Mouse (Mus musculus) liver, embryonic 14.5 days (tissue): ENCODE results near the gene Bcl2l11. TPM values are rescaled to one million over a fixed set of nuclear protein-coding genes. Genes with fewer than 3 reads are reported as not detected.
"Not testable (repeated sequence)": the region's sequence is repeated elsewhere in the genome, so short reads cannot be mapped to it uniquely, and the experiment has no call there.

Experiments
- ATAC-seq: fragments of 200-750 bp; cut with Nextera tagmentation; 2 replicates; pipeline ENCODE4 v1.8.0; 2017; ENCODE audit warnings: moderate number of reproducible peaks, mild to moderate bottlenecking, moderate library complexity; ENCODE audit not compliant: insufficient read depth
- DNase-seq, 3 experiments: peaks; one replicate each; pipeline ENCODE4 v3.0.0-alpha.2; 2012 to 2013; ENCODE audit warnings: low read depth in 3 of 3, low spot score in 3 of 3
- H3K27ac ChIP-seq: fragments of 300-500 bp; sonication (generic); 2 replicates; pipeline ENCODE4 v1.5.1; 2014; ENCODE audit warnings: moderate library complexity, mild to moderate bottlenecking, control low read depth, inconsistent platforms
- H3K27me3 ChIP-seq: fragments of 300-500 bp; sonication (generic); 2 replicates; pipeline ENCODE4 v1.6.1; 2014; ENCODE audit warnings: mild to moderate bottlenecking, low read length, moderate library complexity; ENCODE audit not compliant: control insufficient read depth, insufficient read depth
- H3K36me3 ChIP-seq: fragments of 300-500 bp; sonication (generic); replicated peaks from 2 replicates; pipeline ENCODE4 v1.6.1; 2014; ENCODE audit warnings: low read depth; ENCODE audit not compliant: control insufficient read depth, insufficient read depth
- H3K4me1 ChIP-seq, 2 experiments: fragments of 200-500 bp in 1 of 2; fragments of 300-500 bp in 1 of 2; sonication (generic) in 1 of 2; replicated peaks; 2 replicates each; pipeline ENCODE4 v1.6.1; 2012 to 2014; ENCODE audit warnings: antibody characterized with exemption in 1 of 2, inconsistent platforms in 1 of 2, low read length in 1 of 2; ENCODE audit not compliant: control insufficient read depth in 2 of 2, insufficient read depth in 2 of 2
- H3K4me2 ChIP-seq: fragments of 300-500 bp; sonication (generic); 2 replicates; pipeline ENCODE4 v1.6.1; 2014; ENCODE audit warnings: low read depth, mild to moderate bottlenecking, control low read depth, moderate library complexity
- H3K4me3 ChIP-seq, 2 experiments: fragments of 200-500 bp in 1 of 2; fragments of 300-500 bp in 1 of 2; sonication (generic) in 1 of 2; 2 replicates each; pipeline ENCODE4 v1.5.1; 2012 to 2014; ENCODE audit warnings: low read depth in 2 of 2, low read length in 2 of 2, mild to moderate bottlenecking in 2 of 2, control low read depth in 1 of 2, inconsistent platforms in 1 of 2, moderate library complexity in 1 of 2; ENCODE audit not compliant: insufficient read depth in 1 of 2
- H3K9ac ChIP-seq: fragments of 300-500 bp; sonication (generic); replicated peaks from 2 replicates; pipeline ENCODE4 v1.6.1; 2014; ENCODE audit warnings: mild to moderate bottlenecking, control low read depth, moderate library complexity
- H3K9me3 ChIP-seq: fragments of 300-500 bp; sonication (generic); 2 replicates; pipeline ENCODE4 v1.6.1; 2016; ENCODE audit warnings: low read length, mixed read lengths; ENCODE audit not compliant: control insufficient read depth
- CTCF ChIP-seq: IDR thresholded peaks from 2 replicates; pipeline ENCODE4 v1.5.1; 2016; ENCODE audit warnings: antibody characterized with exemption, low read depth, control low read depth
- EP300 ChIP-seq: IDR thresholded peaks from 2 replicates; pipeline ENCODE4 v1.6.1; 2016; ENCODE audit warnings: antibody characterized with exemption, low read depth
- WGBS: fragments of 180-500 bp; shearing (Covaris S2); extraction: QIAGEN DNeasy Blood & Tissue Kit; methylation state at CpG from one replicate; pipeline ENCODE4 v1.1.7; 2014; ENCODE audit not compliant: insufficient replicate concordance; 5-methylcytosine and 5-hydroxymethylcytosine counted together
- polyA plus RNA-seq, 2 experiments: library from polyadenylated mRNA; depleted of rRNA in 1 of 2; stranded (reverse) in 1 of 2; unstranded in 1 of 2; fragments of >200 nt; fragmentation: Nextera tagmentation in 1 of 2; extraction: Ambion mirVana in 1 of 2; gene quantifications; 2 replicates each; pipeline versions ENCODE4 v1.2.1 to v1.2.3; 2012 to 2014

Bcl2l11 gene
- polyA plus RNA-seq, 2 experiments = 3.3 to 4.5 TPM

- Histone ChIP-seq H3K36me3 (no peaks in the 10 kb centered on the region), H3K27me3 (no peaks in the 10 kb centered on the region), H3K27ac (no peak overlapping the region), H3K4me2 (no peak overlapping the region), H3K4me3 (no peak overlapping the region), H3K4me1 (peaks cover 0 to 7% of the 10 kb centered on the region in 2 experiments; a peak in 2 of 4 replicates), H3K9ac (no peak overlapping the region), H3K9me3 (no peaks in the 10 kb centered on the region)
- no peak for ATAC-seq
- DNase-seq = no peak
- WGBS = 45% methylated on average over 1 of the region's 1 CpGs
- TF ChIP-seq EP300 (no peak), CTCF (no peak)
Measured at GRCm38 (mm10) chr2:128095270-128095669, 30.6 kb upstream of the Bcl2l11 start.

DNA sequence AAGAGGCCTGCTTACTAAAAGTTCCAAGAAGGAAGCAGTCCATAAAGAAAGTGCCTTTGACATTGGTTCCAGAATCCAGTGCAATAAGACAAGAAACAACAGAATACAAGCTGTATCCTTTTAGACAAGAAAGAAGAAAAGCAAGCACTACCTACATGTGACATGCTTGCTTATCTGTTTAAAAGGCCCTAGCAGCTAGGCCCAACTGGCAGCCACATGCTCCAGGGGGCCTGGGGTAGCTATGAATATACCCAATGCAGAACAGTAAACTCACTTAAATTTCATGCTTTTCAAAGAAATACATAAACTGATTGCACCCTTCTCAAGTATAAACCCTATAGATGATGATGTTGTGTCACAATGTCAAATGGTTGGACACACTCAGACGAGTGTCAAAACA, 29.8 kb upstream of the Bcl2l11 start:
- no peak overlapping the region for H3K4me3 ChIP-seq
- no peaks in the 10 kb centered on the region for H3K27me3 ChIP-seq
- H3K4me2 ChIP-seq = no peak overlapping the region
- H3K4me1 ChIP-seq = peaks cover 0 to 7% of the 10 kb centered on the region in 2 experiments; a peak in 2 of 4 replicates
- no peaks in the 10 kb centered on the region for H3K36me3 ChIP-seq
- ATAC-seq (no peak), DNase-seq (no peak)
- H3K9ac ChIP-seq = no peak overlapping the region
- H3K27ac ChIP-seq = no peak overlapping the region
- WGBS = 51% methylated on average over 1 of the region's 1 CpGs
- no peaks in the 10 kb centered on the region for H3K9me3 ChIP-seq
- TF ChIP-seq CTCF (no peak), EP300 (no peak)

DNA sequence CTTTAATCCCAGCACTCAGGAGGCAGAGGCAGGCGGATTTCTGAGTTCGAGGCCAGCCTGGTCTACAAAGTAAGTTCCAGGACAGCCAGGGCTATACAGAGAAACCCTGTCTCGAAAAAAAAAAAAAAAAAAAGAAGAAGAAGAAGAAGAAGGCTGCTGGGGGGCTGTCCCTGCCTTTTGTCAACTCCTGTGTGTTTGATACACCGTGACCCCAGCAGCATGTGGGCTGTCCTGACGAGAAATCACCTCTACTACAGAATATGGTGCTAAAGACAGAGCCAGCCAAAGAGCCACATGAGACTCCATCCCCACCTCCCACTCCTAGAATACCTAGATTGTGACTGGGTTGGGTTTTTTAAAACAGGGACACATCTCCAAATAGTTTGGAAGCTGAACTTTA, 27.7 kb upstream of the Bcl2l11 start:
- not testable (repeated sequence) for H3K4me2 ChIP-seq, H3K9ac ChIP-seq, DNase-seq, H3K27me3 ChIP-seq, H3K27ac ChIP-seq, H3K4me1 ChIP-seq, H3K4me3 ChIP-seq, H3K36me3 ChIP-seq, H3K9me3 ChIP-seq, ATAC-seq
- 51% methylated on average over 5 of the region's 5 CpGs for WGBS

DNA sequence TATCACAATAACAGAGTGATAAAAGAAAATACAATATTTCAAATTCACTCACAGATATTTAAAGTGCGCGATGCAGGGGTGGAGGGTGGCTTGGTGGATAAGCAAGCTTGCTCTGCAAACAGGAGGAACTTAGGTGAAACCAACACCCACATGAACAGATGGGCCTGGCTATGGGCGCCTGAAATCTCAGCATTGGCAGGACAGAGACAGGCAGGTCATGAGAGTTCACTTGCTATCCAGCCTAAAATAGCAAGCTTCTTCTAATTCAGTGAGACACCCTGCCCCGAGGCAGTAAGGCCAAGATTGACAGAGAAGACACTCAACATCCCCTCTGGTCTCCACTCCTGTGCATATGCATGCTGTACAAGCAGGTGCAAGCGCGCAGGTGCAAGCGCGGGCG, 23.8 kb upstream of the Bcl2l11 start:
- no peak overlapping the region for H3K27ac ChIP-seq
- no peak for DNase-seq
- no peaks in the 10 kb centered on the region for H3K9me3 ChIP-seq
- H3K27me3 ChIP-seq = no peaks in the 10 kb centered on the region
- no peak for ATAC-seq
- no peak overlapping the region for H3K4me3 ChIP-seq
- WGBS = 77% methylated on average over 9 of the region's 9 CpGs
- 0 out of 4 replicates have a peak, but pooled peaks cover 0 to 2% of the 10 kb centered on the region in 2 experiments for H3K4me1 ChIP-seq
- TF ChIP-seq CTCF (no peak), EP300 (no peak)
- H3K9ac ChIP-seq = no peak overlapping the region
- H3K36me3 ChIP-seq = no peaks in the 10 kb centered on the region
- H3K4me2 ChIP-seq = no peak overlapping the region

DNA sequence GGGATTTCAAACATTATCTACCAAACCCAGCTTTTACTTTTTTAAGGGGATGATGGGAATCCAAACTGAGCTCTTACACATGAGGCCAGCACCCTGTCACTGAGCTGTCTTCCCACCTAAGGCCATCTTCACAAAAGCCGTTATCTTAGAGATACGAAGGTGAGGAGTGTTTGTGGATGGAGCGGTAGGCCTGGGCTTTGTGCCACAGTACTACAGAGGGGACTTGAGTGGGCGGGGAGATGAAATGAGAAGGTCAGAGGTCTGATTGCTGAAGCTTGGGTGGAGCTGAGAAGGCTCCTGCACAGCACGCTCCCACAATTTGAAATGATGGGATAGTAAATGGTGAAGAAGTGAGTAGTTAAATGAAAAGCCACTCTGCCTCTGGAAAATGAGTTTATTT, 21.0 kb upstream of the Bcl2l11 start:
- Histone ChIP-seq H3K4me1 (0 out of 4 replicates have a peak, but pooled peaks cover 0 to 2% of the 10 kb centered on the region in 2 experiments), H3K27ac (no peak overlapping the region), H3K9ac (no peak overlapping the region), H3K27me3 (no peaks in the 10 kb centered on the region), H3K36me3 (no peaks in the 10 kb centered on the region), H3K4me3 (no peak overlapping the region), H3K9me3 (no peaks in the 10 kb centered on the region), H3K4me2 (no peak overlapping the region)
- 59% methylated on average over 5 of the region's 5 CpGs for WGBS
- TF ChIP-seq CTCF (no peak), EP300 (no peak)
- DNase-seq (no peak), ATAC-seq (no peak)

DNA sequence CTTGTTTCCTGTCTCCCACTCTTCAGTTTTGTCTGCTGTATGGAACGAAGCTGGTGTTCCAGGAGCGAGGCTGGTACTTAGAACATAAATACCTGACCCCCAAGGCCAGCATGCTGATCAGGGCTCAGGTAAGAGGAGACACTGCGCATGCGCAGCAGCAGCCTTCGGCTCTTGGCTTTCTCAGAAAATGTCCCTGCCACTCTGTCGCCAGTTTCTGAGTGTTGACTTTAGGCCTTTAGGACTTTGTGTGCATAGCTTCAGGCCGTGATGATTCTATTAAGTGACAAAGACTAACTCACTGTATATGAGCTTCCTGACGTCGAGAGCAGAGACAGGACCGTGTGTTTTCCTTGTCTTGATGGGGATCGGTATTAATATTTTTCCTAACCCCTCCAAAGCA, 20.2 kb upstream of the Bcl2l11 start:
- Histone ChIP-seq H3K27me3 (no peaks in the 10 kb centered on the region), H3K9ac (no peak overlapping the region), H3K9me3 (no peaks in the 10 kb centered on the region), H3K27ac (no peak overlapping the region), H3K4me3 (no peak overlapping the region), H3K36me3 (no peaks in the 10 kb centered on the region), H3K4me2 (no peak overlapping the region), H3K4me1 (0 out of 4 replicates have a peak, but pooled peaks cover 0 to 2% of the 10 kb centered on the region in 2 experiments)
- TF ChIP-seq EP300 = no peak
- no peak for TF ChIP-seq CTCF
- WGBS = 69% methylated on average over 11 of the region's 11 CpGs
- ATAC-seq (no peak), DNase-seq (no peak)
